Mouse (Mus musculus) embryo, embryonic 11 days (tissue): ENCODE measurements around the gene Ahsa1.
"Not testable (repeated sequence)": the region's sequence is repeated elsewhere in the genome, so short reads cannot be mapped to it uniquely, and the experiment has no call there.

ENCODE experiments used
- DNase-seq: peaks from one replicate; pipeline ENCODE4 v3.0.0-alpha.2; 2015

Ahsa1 gene

GRCm38 (mm10) chr12:87266108-87266826 lies at the start of gene Ahsa1, which contains the start of gene Vipas39:
Gene Ahsa1 (plus strand): TSS chr12:87266479.
Gene Vipas39 (minus strand): TSS chr12:87266256.
- DNase-seq = peak; percentile 97

- DNase-seq = no peak
Measured at GRCm38 (mm10) chr12:87217596-87217995, 48.7 kb upstream of the Ahsa1 start.

DNA sequence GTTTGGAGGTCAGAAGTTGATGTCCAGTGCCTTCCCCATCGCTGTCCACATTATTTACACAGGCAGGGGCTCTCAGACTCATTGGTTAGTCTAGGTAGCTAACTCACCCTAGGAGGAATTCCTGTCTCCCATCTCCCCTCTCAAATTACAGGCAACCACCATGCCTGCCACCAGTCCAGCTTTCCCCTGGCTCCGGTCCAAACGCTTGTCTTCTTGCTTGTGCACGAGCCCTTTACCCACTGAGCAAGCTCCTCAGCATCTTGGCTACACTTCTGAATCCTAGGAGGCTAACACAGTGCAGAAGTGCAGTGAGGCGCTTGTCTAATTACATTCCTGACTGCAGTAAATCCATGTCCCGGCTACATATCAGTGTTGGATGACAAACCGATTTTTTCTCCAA lies 46.9 kb upstream of the Ahsa1 start:
- DNase-seq = peak; percentile 26

GRCm38 (mm10) chr12:87224950-87225349 lies 41.3 kb upstream of the Ahsa1 start:
- DNase-seq = no peak

GRCm38 (mm10) chr12:87226801-87227200 lies 39.5 kb upstream of the Ahsa1 start:
- DNase-seq = no peak

DNA sequence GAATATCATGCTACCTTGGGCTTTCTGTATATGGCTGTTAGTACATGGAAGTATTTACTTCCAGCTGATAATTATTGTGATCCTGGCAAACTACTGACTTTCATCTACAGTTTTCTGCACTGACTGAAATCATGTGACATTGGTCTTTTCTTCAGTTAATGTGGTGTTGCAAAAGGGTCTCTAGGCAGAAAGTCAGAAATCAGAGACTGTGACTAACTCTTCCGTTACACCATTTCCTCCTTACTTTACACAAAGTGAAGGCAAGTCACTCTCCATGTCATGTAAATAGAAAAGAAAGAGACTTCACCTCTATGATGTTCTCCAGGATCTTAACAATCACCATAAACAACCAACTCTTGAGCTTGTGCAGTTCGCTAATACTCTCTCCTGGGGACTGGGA lies 36.6 kb upstream of the Ahsa1 start:
- DNase-seq = no peak

- no peak for DNase-seq
Measured at GRCm38 (mm10) chr12:87230379-87230895, 35.8 kb upstream of the Ahsa1 start.

DNA sequence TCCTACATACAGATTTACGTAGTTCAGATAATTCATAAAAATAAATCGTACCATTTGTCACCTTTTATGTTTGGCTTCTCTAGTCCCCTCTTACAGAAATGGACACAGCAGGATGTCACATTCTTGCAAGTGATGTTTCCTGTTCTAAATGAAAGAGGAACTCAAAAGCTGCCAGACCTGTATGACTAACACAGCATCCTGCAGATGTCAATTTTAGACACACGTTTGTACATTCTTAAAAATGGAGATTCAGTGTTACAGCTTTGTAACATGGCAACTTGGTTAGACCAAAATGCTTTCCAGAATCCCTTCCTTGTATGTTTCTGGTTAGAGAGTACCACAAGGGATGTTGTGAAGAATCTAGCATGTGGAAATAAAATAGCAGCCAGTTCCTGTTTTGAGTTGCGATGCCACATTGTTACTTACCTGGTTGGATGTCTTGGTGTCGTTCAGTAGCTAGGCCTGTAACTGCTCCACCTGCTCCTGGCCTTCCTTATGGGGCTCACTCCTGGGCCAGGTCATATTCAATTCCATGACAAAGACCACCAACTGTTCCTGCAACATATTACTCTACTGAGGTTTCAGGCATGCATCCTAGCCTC lies 29.3 kb upstream of the Ahsa1 start:
- DNase-seq = no peak

DNA sequence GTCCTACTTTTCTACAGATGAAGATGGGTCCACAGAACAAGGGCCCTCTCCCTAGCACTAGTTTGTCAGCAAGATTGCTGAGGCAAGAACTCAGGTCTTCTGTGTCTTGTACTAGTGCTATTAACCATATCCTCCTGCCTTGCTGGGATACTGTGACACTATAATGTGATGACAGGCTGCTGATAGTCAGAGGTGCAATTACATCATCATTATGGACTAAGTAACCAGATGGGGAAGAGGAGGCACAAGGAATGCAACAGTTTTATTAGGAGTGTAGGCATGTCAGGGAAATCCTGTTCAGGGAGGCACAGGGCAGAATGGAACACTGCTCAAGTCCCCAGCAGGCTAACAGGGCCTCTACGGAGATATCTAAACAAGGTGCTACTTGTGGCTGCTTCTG lies 27.6 kb upstream of the Ahsa1 start, which contains the start of gene Noxred1:
TSS of gene Noxred1 (minus strand) at position 101 of the 400 bp plus-strand sequence.
- no peak for DNase-seq

GRCm38 (mm10) chr12:87250161-87250560 lies 16.1 kb upstream of the Ahsa1 start:
- no peak for DNase-seq

DNA sequence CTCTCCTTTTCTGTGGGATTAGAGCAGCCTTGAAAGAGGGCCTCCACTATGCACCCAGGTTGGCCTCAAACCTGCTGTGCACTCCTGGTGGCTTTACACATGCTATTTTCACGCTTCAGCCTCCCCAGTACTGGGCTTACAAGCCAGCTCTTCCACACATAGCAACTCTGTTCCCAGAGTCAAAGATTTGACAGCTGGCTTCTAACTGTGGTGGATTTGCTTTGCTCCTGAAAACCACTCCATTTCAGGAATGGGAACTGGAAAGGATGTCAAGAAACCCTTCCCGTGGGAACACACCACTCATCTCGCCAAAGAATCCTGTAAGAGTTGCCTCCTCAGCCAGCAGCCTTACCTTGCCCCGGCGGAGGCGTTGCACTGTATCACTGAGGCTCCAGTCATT lies 12.4 kb upstream of the Ahsa1 start:
- DNase-seq = no peak

DNA sequence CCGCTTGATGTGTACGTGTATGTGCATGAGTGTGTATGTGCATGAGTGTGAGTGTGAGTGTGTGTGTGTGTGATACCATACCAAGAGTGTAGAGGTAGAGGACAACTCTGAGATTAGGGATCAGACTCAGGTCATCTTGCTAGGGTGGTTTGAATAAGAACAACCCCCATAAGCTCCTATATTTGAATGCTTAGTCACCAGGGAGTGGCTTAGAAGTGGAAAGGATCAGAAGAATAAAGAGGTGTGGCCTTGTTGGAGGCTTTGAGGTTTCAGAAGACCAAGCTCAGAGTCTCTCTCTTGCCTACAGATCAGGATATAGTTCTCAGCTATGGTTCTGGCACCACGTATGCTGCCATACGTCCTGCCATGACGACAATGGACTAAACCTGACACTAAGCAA lies 9.7 kb upstream of the Ahsa1 start:
- no peak for DNase-seq

GRCm38 (mm10) chr12:87260562-87260961 lies 5.7 kb upstream of the Ahsa1 start:
- no peak for DNase-seq

DNA sequence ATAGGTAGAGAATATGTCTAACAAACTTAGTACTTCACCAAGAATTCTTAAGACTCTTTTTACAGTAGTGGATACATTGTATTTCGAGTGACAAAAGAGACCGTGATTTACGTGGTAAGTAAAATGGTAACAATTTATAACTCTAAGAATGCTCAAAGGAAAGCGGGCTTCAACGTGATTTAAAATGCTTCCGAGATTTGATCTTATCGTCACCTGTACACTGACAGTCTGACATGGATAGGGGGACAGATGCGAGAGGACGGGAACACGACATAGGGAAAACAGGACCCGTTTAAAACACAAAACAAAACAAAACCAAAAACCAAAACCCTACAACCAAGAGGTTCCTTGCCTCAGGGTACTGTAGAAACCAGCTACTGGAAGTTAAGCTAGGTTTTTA lies 835 bp upstream of the Ahsa1 start:
- DNase-seq = no peak

GRCm38 (mm10) chr12:87266827-87267603 lies 736 bp downstream of the Ahsa1 start:
- DNase-seq = peak; percentile 58

DNA sequence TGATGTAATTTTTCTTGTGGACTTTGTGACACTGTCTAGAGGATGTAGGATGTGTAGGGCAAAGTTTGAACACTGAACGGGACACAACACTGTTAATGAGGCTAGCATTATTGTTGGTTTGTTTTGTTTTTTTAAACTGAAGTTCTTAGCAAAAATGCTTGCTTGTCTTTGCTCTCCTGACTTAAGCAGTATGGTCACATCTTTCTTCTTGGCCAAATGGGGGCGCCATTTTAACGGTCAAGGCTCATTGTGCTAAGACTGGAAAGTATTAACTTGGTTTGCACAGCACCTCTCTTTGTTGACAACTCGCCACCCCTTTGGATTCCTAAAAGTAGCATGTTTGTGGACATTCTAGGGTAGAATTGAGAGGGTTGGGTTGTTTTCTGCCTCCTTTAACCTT lies 1.4 kb downstream of the Ahsa1 start:
- peak; percentile 53 for DNase-seq

- no peak for DNase-seq
Measured at GRCm38 (mm10) chr12:87274853-87275831, 8.9 kb downstream of the Ahsa1 start.

DNA sequence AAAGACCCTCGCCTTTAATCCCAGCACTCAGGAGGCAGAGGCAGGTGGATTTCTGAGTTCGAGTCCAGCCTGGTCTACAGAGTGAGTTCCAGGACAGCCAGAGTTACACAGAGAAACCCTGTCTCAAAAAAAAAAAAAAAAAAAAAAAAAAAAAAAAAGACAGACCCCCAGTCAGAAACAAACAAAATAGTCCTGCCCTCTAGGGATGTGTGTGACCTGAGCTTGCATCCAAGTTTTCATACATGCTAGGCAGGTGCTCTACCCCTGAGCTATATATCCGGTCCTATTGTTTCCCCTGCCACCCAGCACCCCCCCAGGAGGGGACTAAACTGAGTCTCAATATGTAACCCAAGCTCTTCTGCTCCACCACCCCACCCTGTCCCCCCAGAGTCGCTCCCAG lies 11.0 kb downstream of the Ahsa1 start:
- not testable (repeated sequence) for DNase-seq

DNA sequence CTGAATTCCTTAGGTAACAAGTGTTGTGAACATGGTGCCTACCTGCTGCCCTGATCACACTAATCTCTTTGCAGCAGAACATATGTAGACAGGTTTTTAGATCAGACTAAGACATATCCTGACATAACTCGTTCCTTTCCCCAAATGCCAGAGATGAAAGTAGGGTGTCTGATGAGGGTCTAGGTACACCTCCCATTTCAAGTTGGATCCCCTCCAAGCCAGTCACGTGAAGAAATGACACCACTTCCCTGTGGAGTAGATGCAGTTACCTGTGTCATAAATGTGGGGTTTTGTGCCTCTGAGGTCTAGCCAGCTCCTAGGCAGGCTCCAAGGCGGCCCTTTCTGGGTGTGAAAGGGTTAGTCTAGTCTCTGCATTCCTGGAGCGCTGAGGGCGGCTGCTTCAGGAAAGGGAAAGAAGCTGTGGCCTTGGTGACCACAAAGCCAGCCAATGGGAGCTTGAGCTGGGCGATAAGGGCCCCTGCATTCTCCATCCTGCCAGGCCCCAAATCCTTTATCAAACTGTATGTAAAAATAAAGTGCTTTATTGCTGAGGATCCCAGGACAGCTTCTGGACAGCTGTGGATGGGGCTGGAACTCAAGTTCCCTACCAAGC lies 11.9 kb downstream of the Ahsa1 start:
- DNase-seq = peak; percentile 49

DNA sequence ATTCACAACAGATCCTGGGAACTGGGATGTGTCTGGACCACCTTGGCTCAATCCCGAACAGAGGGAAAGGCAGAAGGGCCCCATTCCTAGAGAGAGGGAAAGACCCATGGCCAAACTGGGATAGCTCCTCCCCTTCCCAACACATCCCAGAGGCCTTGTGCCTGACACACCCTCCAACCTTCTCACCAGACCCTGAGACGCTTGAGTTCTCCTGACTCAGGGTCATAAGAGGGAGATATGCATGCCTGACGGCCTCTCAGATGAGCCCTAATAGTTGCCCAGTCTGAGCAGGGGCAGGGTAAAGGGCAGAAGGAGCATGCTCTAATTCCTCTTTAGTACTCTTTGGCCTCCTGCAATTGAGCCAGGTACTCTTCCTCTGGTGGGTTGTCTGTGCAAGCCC lies 13.1 kb downstream of the Ahsa1 start:
- no peak for DNase-seq

GRCm38 (mm10) chr12:87279879-87280278 lies 13.6 kb downstream of the Ahsa1 start:
- peak; percentile 14 for DNase-seq

- DNase-seq = no peak
Measured at GRCm38 (mm10) chr12:87281766-87282165, 15.5 kb downstream of the Ahsa1 start.
